Mouse (Mus musculus) gastrocnemius, postnatal 25 days (tissue): ENCODE results near the gene Klf9. TPM values are rescaled to one million over a fixed set of nuclear protein-coding genes. Genes with fewer than 3 reads are reported as not detected.

ENCODE experiments used
- microRNA-seq, 2 experiments: library from miRNA; unstranded; fragments of <30 nt; microRNA quantifications; one replicate each; pipeline ENCODE4 v1.2.0; 2021; ENCODE audit warnings: borderline replicate concordance in 2 of 2
- total RNA-seq, 2 experiments: library from RNA; stranded (reverse); gene quantifications; 1 replicate in 1 of 2; 2 replicates in 1 of 2; pipeline ENCODE4 v1.2.3; 2021

The Klf9 gene
- total RNA-seq, 2 experiments from 2014 or later = 98.1 to 101 TPM

Small RNA genes lying within 50 kb of the gene (microRNA-seq; reads per million reads assigned to microRNA genes)
- 0 reads per million in 2 experiments for gene Mir1192

Other genes with a start within 250 kb of the Klf9 start
- 10 to 100 TPM; 13.1 to 13.6 TPM for gene Smc5, start 132.7 kb downstream of the Klf9 start, total RNA-seq